Mouse (Mus musculus) E14TG2a.4 (cell line): ENCODE results near the gene Itpk1.

ENCODE experiments used
- CTCF ChIP-seq: conservative IDR thresholded peaks from 2 replicates; pipeline ENCODE4 v1.5.1; 2014; ENCODE audit warnings: low read length
- NANOG ChIP-seq: IDR thresholded peaks from 2 replicates; pipeline ENCODE4 v1.6.1; 2014; ENCODE audit warnings: borderline replicate concordance, low read length, mixed read lengths
- POU5F1 ChIP-seq: IDR thresholded peaks from 2 replicates; pipeline ENCODE4 v1.6.1; 2014; ENCODE audit warnings: low read length, borderline replicate concordance

GRCm38 (mm10) chr12:102570734-102571133 lies 134.0 kb downstream of the Itpk1 start:
- TF ChIP-seq CTCF (no peak), NANOG (no peak), POU5F1 (no peak)
